Mouse (Mus musculus): ENCODE measurements around the gene Ell.

DNA sequence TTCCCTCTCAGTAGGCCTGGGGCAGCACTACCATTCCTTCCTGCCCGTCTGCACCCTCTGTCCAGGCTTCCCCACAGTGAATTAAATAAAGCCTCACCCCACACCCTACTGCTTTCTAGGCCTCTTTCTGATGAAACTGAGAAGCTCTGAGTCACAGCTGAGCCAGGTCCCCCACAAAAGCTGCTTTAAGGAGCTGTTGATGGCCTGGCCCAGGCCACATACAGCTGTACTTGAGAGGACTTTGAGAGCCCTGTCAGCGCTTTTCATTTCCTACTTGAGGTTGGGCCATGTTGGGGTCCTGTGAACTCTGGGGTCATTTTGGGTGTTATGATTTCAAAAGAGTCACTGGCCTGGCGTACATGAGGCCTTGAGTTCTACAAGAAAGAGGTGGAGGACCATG, 4.0 kb upstream of the Ell start:
- no peak for TF ChIP-seq POLR2A (IDR thresholded peaks at IDR 0.05; ENCODE audit: low read depth, low read length)
- no peak for TF ChIP-seq CTCF (IDR thresholded peaks at IDR 0.05; ENCODE audit: extremely low read depth, insufficient read length, insufficient replicate concordance, low read depth, low read length)

All from small intestine, adult 2 months (tissue).